ENCODE assay signal across 7 mouse cellular contexts in the genomic region with DNA sequence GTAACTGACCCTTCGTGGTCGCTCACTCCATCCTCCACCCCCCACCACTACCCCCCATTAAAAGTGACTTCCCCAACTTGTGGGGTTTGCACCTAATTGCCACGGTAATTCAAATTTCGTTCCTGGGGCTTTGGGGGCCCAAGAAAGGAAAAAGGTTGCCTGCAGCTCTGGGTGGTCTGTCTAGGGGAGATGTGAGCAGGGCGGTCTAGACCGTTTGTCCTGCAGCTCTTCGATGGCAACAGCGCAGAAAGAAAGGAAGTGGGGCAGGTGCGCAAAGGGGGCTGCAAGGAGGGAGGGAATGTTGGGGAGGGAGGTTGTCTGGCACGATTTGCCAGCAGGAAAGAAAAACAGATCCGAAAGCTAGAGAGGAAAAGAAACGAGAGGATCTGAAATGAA. TPM values are rescaled to one million over a fixed set of nuclear protein-coding genes. Genes with fewer than 3 reads are reported as not detected.
A peak's percentile ranks its signal among the peaks of the same experiment; 100 is the strongest.
DNase-seq lines count a peak whose midpoint lies in the region; ATAC-seq lines count a peak whose summit lies in the region.

No protein-coding gene starts in this region.

- peak overlapping the region; percentile 73 for H3K4me2 ChIP-seq in lung, embryonic 15.5 days
- H3K4me2 ChIP-seq in forebrain, embryonic 13.5 days: peak overlapping the region; percentile 72
- peak overlapping the region; percentile 45 for H3K4me2 ChIP-seq in limb, embryonic 15.5 days
- H3K4me2 ChIP-seq in stomach, embryonic 16.5 days (ENCODE audit: low read depth, low read length): peak overlapping the region; percentile 47

- 2% methylated on average over 12 of the region's 12 CpGs for WGBS in lung, embryonic 15.5 days
- WGBS in forebrain, embryonic 13.5 days: under 1% methylated on average over 12 of the region's 12 CpGs
- under 1% methylated on average over 12 of the region's 12 CpGs for WGBS in limb, embryonic 15.5 days
- 2% methylated on average over 12 of the region's 12 CpGs for WGBS in stomach, embryonic 16.5 days

- H3K9me3 ChIP-seq in lung, embryonic 15.5 days: no peaks in the 10 kb centered on the region
- H3K9me3 ChIP-seq in forebrain, embryonic 13.5 days (replicated peaks): no peaks in the 10 kb centered on the region
- no peaks in the 10 kb centered on the region for H3K9me3 ChIP-seq in limb, embryonic 15.5 days
- H3K9me3 ChIP-seq in stomach, embryonic 16.5 days (replicated peaks; ENCODE audit: control insufficient read depth, low read length): no peaks in the 10 kb centered on the region

- H3K4me1 ChIP-seq in lung, embryonic 15.5 days: peaks cover 67% of the 10 kb centered on the region
- peaks cover 71% of the 10 kb centered on the region for H3K4me1 ChIP-seq in forebrain, embryonic 13.5 days
- peaks cover 45% of the 10 kb centered on the region for H3K4me1 ChIP-seq in limb, embryonic 15.5 days
- peaks cover 20% of the 10 kb centered on the region for H3K4me1 ChIP-seq in stomach, embryonic 16.5 days (ENCODE audit: control insufficient read depth, insufficient read depth, low read length)

- no peak overlapping the region for H3K9ac ChIP-seq in lung, embryonic 15.5 days
- H3K9ac ChIP-seq in forebrain, embryonic 13.5 days: peak overlapping the region; percentile 81
- no peak overlapping the region for H3K9ac ChIP-seq in limb, embryonic 15.5 days
- H3K9ac ChIP-seq in stomach, embryonic 16.5 days (ENCODE audit: low read length): no peak overlapping the region

- peaks cover 79% of the 10 kb centered on the region for H3K27me3 ChIP-seq in lung, embryonic 15.5 days
- peaks cover 99% of the 10 kb centered on the region for H3K27me3 ChIP-seq in forebrain, embryonic 13.5 days
- peaks cover 99% of the 10 kb centered on the region for H3K27me3 ChIP-seq in limb, embryonic 15.5 days
- peaks cover 89% of the 10 kb centered on the region for H3K27me3 ChIP-seq in stomach, embryonic 16.5 days (ENCODE audit: control insufficient read depth, insufficient read depth, low read length)

- peak overlapping the region; percentile 37 for H3K4me3 ChIP-seq in lung, embryonic 15.5 days
- peak overlapping the region; percentile 54 for H3K4me3 ChIP-seq in forebrain, embryonic 13.5 days
- H3K4me3 ChIP-seq in limb, embryonic 15.5 days: peak overlapping the region; percentile 29
- H3K4me3 ChIP-seq in stomach, embryonic 16.5 days (replicated peaks; ENCODE audit: low read length): peak overlapping the region; percentile 38

- no peak for ATAC-seq in lung, embryonic 15.5 days (ENCODE audit: borderline replicate concordance, extremely low read depth, low FRiP score, low TSS enrichment)
- ATAC-seq in forebrain, embryonic 13.5 days: no peak
- ATAC-seq in limb, embryonic 15.5 days (ENCODE audit: insufficient number of reproducible peaks, low FRiP score, low TSS enrichment, low read depth): no peak
- ATAC-seq in stomach, embryonic 16.5 days (ENCODE audit: insufficient read depth, low FRiP score): no peak

- H3K36me3 ChIP-seq in lung, embryonic 15.5 days: no peaks in the 10 kb centered on the region
- no peaks in the 10 kb centered on the region for H3K36me3 ChIP-seq in forebrain, embryonic 13.5 days (ENCODE audit: poor library complexity, severe bottlenecking)
- no peaks in the 10 kb centered on the region for H3K36me3 ChIP-seq in limb, embryonic 15.5 days
- no peaks in the 10 kb centered on the region for H3K36me3 ChIP-seq in stomach, embryonic 16.5 days (ENCODE audit: control insufficient read depth, insufficient read depth, low read length)

- DNase-seq in lung, postnatal 4 days: no peak
- DNase-seq in urinary bladder, adult 18-20 months (ENCODE audit: low spot score in 2 of 2): no peak
- DNase-seq in testis, postnatal 14 days (ENCODE audit: low spot score): no peak

- H3K27ac ChIP-seq in lung, embryonic 15.5 days: no peak overlapping the region
- H3K27ac ChIP-seq in forebrain, embryonic 13.5 days: peak overlapping the region; percentile 95
- no peak overlapping the region for H3K27ac ChIP-seq in limb, embryonic 15.5 days
- H3K27ac ChIP-seq in stomach, embryonic 16.5 days (ENCODE audit: low read length): no peak overlapping the region

RNA-seq across cellular contexts. Expression of a gene that starts 14.8 kb away (rescaled TPM):
- 0.09 and 0.38 TPM in 2 replicates for polyA plus RNA-seq in lung, embryonic 15.5 days (2015; fragmentation: Nextera tagmentation; extraction: Ambion mirVana)
- 35.5 and 45.4 TPM in 2 replicates for polyA plus RNA-seq in forebrain, embryonic 13.5 days (2015; fragmentation: Nextera tagmentation; extraction: Ambion mirVana)
- polyA plus RNA-seq in limb, embryonic 15.5 days (2015; fragmentation: Nextera tagmentation; extraction: Ambion mirVana): 0.24 and 0.49 TPM in 2 replicates
- polyA plus RNA-seq in stomach, embryonic 16.5 days (2015; fragmentation: Nextera tagmentation; extraction: Ambion mirVana): 0.28 and 0.34 TPM in 2 replicates

RNA-seq across cellular contexts. Expression of a gene that starts 59.1 kb away (rescaled TPM):
- 6.9 and 7.6 TPM in 2 replicates for polyA plus RNA-seq in lung, embryonic 15.5 days (2015; fragmentation: Nextera tagmentation; extraction: Ambion mirVana)
- 2.2 and 2.8 TPM in 2 replicates for polyA plus RNA-seq in forebrain, embryonic 13.5 days (2015; fragmentation: Nextera tagmentation; extraction: Ambion mirVana)
- polyA plus RNA-seq in limb, embryonic 15.5 days (2015; fragmentation: Nextera tagmentation; extraction: Ambion mirVana): 2.2 and 2.7 TPM in 2 replicates
- 2.6 and 2.7 TPM in 2 replicates for polyA plus RNA-seq in stomach, embryonic 16.5 days (2015; fragmentation: Nextera tagmentation; extraction: Ambion mirVana)

Comparison
In these comparisons a context has a peak if more than half of its experiments do, and no peak if none do; other contexts are left out.
1. RNA of a gene that starts 14.8 kb away (polyA plus RNA-seq): 35.5 to 45.4 TPM in forebrain, embryonic 13.5 days; 0.24 to 0.49 TPM in limb, embryonic 15.5 days, 0.28 to 0.34 TPM in stomach, embryonic 16.5 days and 0.09 to 0.38 TPM in lung, embryonic 15.5 days; every median in the first group is over 10 times any median in the second.
2. Peak in every context shown above with its lines, with median percentiles within 50 percentile points of each other: H3K4me2 ChIP-seq and H3K4me3 ChIP-seq.